Mouse (Mus musculus) heart, postnatal 0 days (tissue): Measurements from ENCODE around the gene Cyp2d11. TPM values are rescaled to one million over a fixed set of nuclear protein-coding genes. Genes with fewer than 3 reads are reported as not detected.

Experiments used
- ATAC-seq: fragments of 200-750 bp; cut with Nextera tagmentation; 2 replicates; pipeline ENCODE4 v1.8.0; 2017; ENCODE audit warnings: low read depth, moderate number of reproducible peaks, moderate library complexity; ENCODE audit not compliant: insufficient read depth
- DNase-seq: peaks from one replicate; pipeline ENCODE4 v3.0.0-alpha.2; 2016; ENCODE audit warnings: low spot score
- H3K27ac ChIP-seq: fragments of 300-500 bp; sonication (generic); 2 replicates; pipeline ENCODE4 v1.5.1; 2014; ENCODE audit warnings: low read depth, mild to moderate bottlenecking
- H3K27me3 ChIP-seq: fragments of 300-500 bp; sonication (generic); 2 replicates; pipeline ENCODE4 v1.6.1; 2014; ENCODE audit warnings: low read length, mixed read lengths; ENCODE audit not compliant: control insufficient read depth, insufficient read depth
- H3K36me3 ChIP-seq: fragments of 300-500 bp; sonication (generic); replicated peaks from 2 replicates; pipeline ENCODE4 v1.6.1; 2014; ENCODE audit warnings: low read length, mixed read lengths; ENCODE audit not compliant: control insufficient read depth, insufficient read depth
- H3K4me1 ChIP-seq: fragments of 300-500 bp; sonication (generic); 2 replicates; pipeline ENCODE4 v1.6.1; 2014; ENCODE audit warnings: antibody characterized with exemption; ENCODE audit not compliant: control insufficient read depth, insufficient read depth
- H3K4me2 ChIP-seq: fragments of 300-500 bp; sonication (generic); 2 replicates; pipeline ENCODE4 v1.6.1; 2014; ENCODE audit warnings: low read depth, mild to moderate bottlenecking, low read length, moderate library complexity
- H3K4me3 ChIP-seq: fragments of 300-500 bp; sonication (generic); 2 replicates; pipeline ENCODE4 v1.5.1; 2014; ENCODE audit warnings: low read depth, low read length
- H3K9ac ChIP-seq: fragments of 300-500 bp; sonication (generic); replicated peaks from 2 replicates; pipeline ENCODE4 v1.6.1; 2014; ENCODE audit warnings: low read depth, low read length, mixed read lengths
- H3K9me3 ChIP-seq: fragments of 300-500 bp; sonication (generic); replicated peaks from 2 replicates; pipeline ENCODE4 v1.6.1; 2016; ENCODE audit warnings: low read length; ENCODE audit not compliant: control insufficient read depth
- CTCF ChIP-seq: IDR thresholded peaks from 2 replicates; pipeline ENCODE4 v1.5.1; 2016; ENCODE audit warnings: antibody characterized with exemption, control low read depth, low read depth
- EP300 ChIP-seq: IDR thresholded peaks from 2 replicates; pipeline ENCODE4 v1.6.1; 2016; ENCODE audit warnings: antibody characterized with exemption, low read depth
- WGBS: fragments of 180-500 bp; shearing (Covaris S2); extraction: QIAGEN DNeasy Blood & Tissue Kit; methylation state at CpG from one replicate; pipeline ENCODE4 v1.1.7; 2014; 5-methylcytosine and 5-hydroxymethylcytosine counted together
- polyA plus RNA-seq: library from polyadenylated mRNA; unstranded; fragments of >200 nt; fragmentation: Nextera tagmentation; extraction: Ambion mirVana; gene quantifications from 2 replicates; pipeline ENCODE4 v1.2.1, GENCODE M21; 2015
- total RNA-seq: library from RNA; depleted of rRNA; stranded (reverse); fragments of >200 nt; gene quantifications from 2 replicates; pipeline ENCODE4 v1.2.3, GENCODE M21; 2014; ENCODE audit warnings: low replicate concordance

Cyp2d11 gene
- total and polyA plus RNA-seq, 2 experiments from 2014 or later, result not detected

GRCm38 (mm10) chr15:82362234-82362633 is 31.6 kb downstream of the Cyp2d11 start:
- Histone ChIP-seq H3K36me3 (no peaks in the 10 kb centered on the region), H3K4me3 (no peak overlapping the region), H3K4me1 (peaks cover 4% of the 10 kb centered on the region; the same call in 1 of the 2 replicates), H3K27me3 (no peaks in the 10 kb centered on the region), H3K4me2 (no peak overlapping the region), H3K27ac (peak overlapping the region; percentile 81), H3K9me3 (no peaks in the 10 kb centered on the region), H3K9ac (no peak overlapping the region)
- DNase-seq (peak; percentile 54), ATAC-seq (peak; percentile 63)
- TF ChIP-seq EP300 (0 out of 2 replicates have a peak, but pooled peaks have one; percentile 40), CTCF (no peak)
- WGBS, result 63% methylated on average over 3 of the region's 4 CpGs

GRCm38 (mm10) chr15:82361459-82362018 is 32.3 kb downstream of the Cyp2d11 start:
- Histone ChIP-seq H3K9ac (no peak overlapping the region), H3K9me3 (no peaks in the 10 kb centered on the region), H3K4me2 (no peak overlapping the region), H3K27ac (peak overlapping the region; percentile 81), H3K4me1 (peaks cover 4% of the 10 kb centered on the region; the same call in 1 of the 2 replicates), H3K27me3 (no peaks in the 10 kb centered on the region), H3K36me3 (no peaks in the 10 kb centered on the region), H3K4me3 (no peak overlapping the region)
- TF ChIP-seq EP300, result no peak
- TF ChIP-seq CTCF, result peak; percentile 67
- DNase-seq, result peak; percentile 86
- ATAC-seq, result peak; percentile 81
- 51% methylated on average over 11 of the region's 11 CpGs for WGBS

GRCm38 (mm10) chr15:82358431-82359260 is 35.2 kb downstream of the Cyp2d11 start:
- 31% methylated on average over 22 of the region's 22 CpGs for WGBS
- Histone ChIP-seq H3K27ac (peak overlapping the region; percentile 79), H3K9me3 (no peaks in the 10 kb centered on the region), H3K4me2 (peak overlapping the region; percentile 32), H3K9ac (no peak overlapping the region; the same call in 1 of the 2 replicates), H3K4me1 (peaks cover 8% of the 10 kb centered on the region), H3K27me3 (no peaks in the 10 kb centered on the region), H3K4me3 (no peak overlapping the region), H3K36me3 (no peaks in the 10 kb centered on the region)
- ATAC-seq, result no peak
- no peak for TF ChIP-seq CTCF
- TF ChIP-seq EP300, result no peak
- peak; percentile 38 for DNase-seq

DNA sequence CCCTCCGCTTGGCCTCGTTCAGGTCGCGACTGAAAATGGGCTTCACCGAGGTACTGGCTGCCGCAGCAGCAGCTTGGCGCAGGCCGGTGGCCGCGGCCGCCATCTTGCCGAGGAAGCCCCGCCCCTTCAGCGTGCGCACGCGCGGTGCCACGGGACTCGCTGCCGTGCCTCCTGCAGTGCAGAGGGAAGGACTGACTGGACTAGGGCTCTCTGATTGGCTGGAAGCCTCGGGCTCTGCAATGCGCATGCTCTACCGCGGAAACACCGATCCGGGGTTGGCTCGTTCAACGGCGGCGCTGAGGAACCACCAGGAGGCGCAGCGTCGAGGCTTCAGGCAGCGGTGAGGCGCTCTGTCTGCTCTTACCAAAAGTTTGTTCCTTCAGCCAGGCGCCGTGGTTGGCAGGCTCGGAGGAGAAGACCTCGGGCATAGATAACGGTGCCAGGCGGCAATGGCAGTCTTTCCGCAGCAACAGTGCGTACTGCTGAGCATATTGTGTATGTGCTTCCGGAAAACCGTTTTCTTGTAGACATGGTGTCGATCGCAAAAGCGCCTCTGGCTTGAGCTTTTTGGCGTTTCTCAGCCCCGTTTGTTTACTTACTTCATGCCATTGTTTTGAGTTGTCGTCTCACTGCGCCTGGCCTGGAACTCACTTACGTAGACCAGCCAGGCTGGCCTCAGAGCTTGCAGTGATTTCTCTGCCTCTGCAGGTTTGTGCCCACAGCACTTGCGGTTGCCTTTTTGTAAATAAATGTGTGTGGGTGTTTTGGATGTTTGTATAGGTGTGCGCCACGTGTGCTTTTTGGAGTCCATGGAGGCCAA is 39.5 kb downstream of the Cyp2d11 start, which contains the start of gene Ndufa6:
TSS of gene Ndufa6 (minus strand) at position 197 of the 820 bp plus-strand sequence.
- WGBS, result 2% methylated on average over 54 of the region's 57 CpGs
- Histone ChIP-seq H3K27me3 (no peaks in the 10 kb centered on the region), H3K9me3 (no peaks in the 10 kb centered on the region), H3K9ac (peak within 1 kb of the TSS; percentile 99), H3K27ac (peak within 1 kb of the TSS; percentile 96), H3K4me3 (peak within 1 kb of the TSS; percentile 91), H3K4me2 (peak within 1 kb of the TSS; percentile 89), H3K36me3 (peaks cover 18% of the 10 kb centered on the region), H3K4me1 (peaks cover 18% of the 10 kb centered on the region)
- DNase-seq (peak; percentile 100), ATAC-seq (peak; percentile 99)
- TF ChIP-seq EP300, result peak; percentile 67; the same call in 1 of the 2 replicates
- peak; percentile 99 for TF ChIP-seq CTCF

GRCm38 (mm10) chr15:82353745-82354113 is 40.1 kb downstream of the Cyp2d11 start:
- WGBS, result 2% methylated on average over 23 of the region's 23 CpGs
- H3K4me1 ChIP-seq, result peaks cover 18% of the 10 kb centered on the region
- peak overlapping the region; percentile 89 for H3K4me2 ChIP-seq
- H3K36me3 ChIP-seq, result peaks cover 24% of the 10 kb centered on the region
- peak overlapping the region; percentile 91 for H3K4me3 ChIP-seq
- peak overlapping the region; percentile 96 for H3K27ac ChIP-seq
- TF ChIP-seq CTCF (no peak), EP300 (no peak)
- DNase-seq (no peak), ATAC-seq (peak; percentile 31)
- peak overlapping the region; percentile 99 for H3K9ac ChIP-seq
- no peaks in the 10 kb centered on the region for H3K27me3 ChIP-seq
- H3K9me3 ChIP-seq, result no peaks in the 10 kb centered on the region
